Comparison of ENCODE assay signal across 8 mouse cellular contexts in the genomic region with DNA sequence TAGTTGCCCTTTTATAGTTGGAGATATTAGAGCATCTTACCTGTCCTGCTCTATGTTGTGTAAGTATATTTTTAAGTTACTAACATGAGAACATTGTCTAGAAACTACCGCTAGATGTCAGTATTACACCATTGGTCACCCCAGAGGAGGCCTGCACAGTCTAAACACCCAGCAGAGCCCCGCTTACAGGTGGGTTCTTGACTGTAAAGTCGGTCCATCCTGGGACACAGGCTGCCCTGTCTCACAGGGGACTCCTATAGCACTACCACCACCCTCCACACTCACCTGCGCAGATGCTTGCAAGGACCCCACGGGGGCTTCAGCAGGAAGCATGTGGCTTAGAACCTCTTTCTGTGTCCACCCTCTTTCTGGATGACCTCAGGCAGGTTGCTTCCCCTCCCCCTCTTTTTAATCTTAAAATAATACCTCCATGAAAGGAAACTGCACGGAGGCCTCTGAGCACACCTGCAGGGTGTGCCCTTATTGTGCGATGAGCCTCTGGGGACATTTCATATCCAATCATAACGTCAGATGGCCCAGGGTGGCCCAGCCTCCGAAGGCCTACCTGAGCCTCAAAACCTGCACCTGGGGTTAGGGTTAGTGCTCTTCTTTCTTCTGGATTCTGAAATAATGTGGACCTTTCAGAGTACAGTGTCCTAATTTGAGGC. TPM values are rescaled to one million over a fixed set of nuclear protein-coding genes. Genes with fewer than 3 reads are reported as not detected.
DNase-seq lines count a peak whose midpoint lies in the region; ATAC-seq and TF ChIP-seq lines count a peak whose summit lies in the region.

No protein-coding gene starts in this region.

- H3K9ac ChIP-seq in embryonic facial prominence, embryonic 14.5 days (ENCODE audit: low read depth, low read length), result no peak overlapping the region
- H3K9ac ChIP-seq in stomach, embryonic 16.5 days (ENCODE audit: low read length), result no peak overlapping the region

- intact Hi-C loops in heart, postnatal 36 days (cut with DNase I), result loop anchor here (1.0 to 10.0 kb wide), 5 partner anchors 292 to 617 kb away; partner anchors contain the start of gene Pla2g10

- H3K4me2 ChIP-seq in embryonic facial prominence, embryonic 14.5 days (ENCODE audit: low read depth, low read length), result no peak overlapping the region
- H3K4me2 ChIP-seq in stomach, embryonic 16.5 days (ENCODE audit: low read depth, low read length), result no peak overlapping the region

- no peaks in the 10 kb centered on the region for H3K9me3 ChIP-seq in embryonic facial prominence, embryonic 14.5 days (ENCODE audit: control insufficient read depth, low read length)
- H3K9me3 ChIP-seq in midbrain, embryonic 10.5 days (replicated peaks), result no peaks in the 10 kb centered on the region
- H3K9me3 ChIP-seq in stomach, embryonic 16.5 days (replicated peaks; ENCODE audit: control insufficient read depth, low read length), result no peaks in the 10 kb centered on the region

- H3K4me3 ChIP-seq in bone marrow, adult 2 months (replicated peaks; ENCODE audit: control insufficient read depth, low read depth, low read length), result no peak overlapping the region
- H3K4me3 ChIP-seq in embryonic facial prominence, embryonic 14.5 days (ENCODE audit: low read depth, low read length), result no peak overlapping the region
- no peak overlapping the region for H3K4me3 ChIP-seq in midbrain, embryonic 10.5 days
- no peak overlapping the region for H3K4me3 ChIP-seq in stomach, embryonic 16.5 days (replicated peaks; ENCODE audit: low read length)

- H3K27ac ChIP-seq in bone marrow, adult 2 months (ENCODE audit: control insufficient read depth, insufficient read depth, low read depth, low read length, poor library complexity), result no peak overlapping the region
- H3K27ac ChIP-seq in embryonic facial prominence, embryonic 14.5 days (replicated peaks; ENCODE audit: low read depth, low read length), result no peak overlapping the region
- no peak overlapping the region for H3K27ac ChIP-seq in midbrain, embryonic 10.5 days (replicated peaks)
- no peak overlapping the region for H3K27ac ChIP-seq in stomach, embryonic 16.5 days (ENCODE audit: low read length)

- peak; percentile 39 for DNase-seq in layer of hippocampus, adult 11-12 months (ENCODE audit: low spot score)
- no peak for DNase-seq in layer of hippocampus, postnatal 36 days
- peak; percentile 85 for DNase-seq in embryonic facial prominence, embryonic 14.5 days (ENCODE audit: low spot score)
- DNase-seq in heart, postnatal 36 days, result peak; percentile 27 to 43
- DNase-seq in layer of hippocampus, adult 9-11 months, result peak; percentile 33
- peak; percentile 30 for DNase-seq in midbrain, embryonic 10.5 days (ENCODE audit: low spot score)

- TF ChIP-seq CTCF in bone marrow, adult 2 months (IDR thresholded peaks at IDR 0.05; ENCODE audit: control insufficient read depth, insufficient read depth, low read length), result peak; percentile 25; the same call in 1 of the 2 replicates

- peak; percentile 88 for ATAC-seq in embryonic facial prominence, embryonic 14.5 days (ENCODE audit: low read depth)
- peak; percentile 74; the same call in 1 of the 2 replicates for ATAC-seq in stomach, embryonic 16.5 days (ENCODE audit: insufficient read depth, low FRiP score)

- peaks cover 44% of the 10 kb centered on the region for H3K36me3 ChIP-seq in embryonic facial prominence, embryonic 14.5 days (ENCODE audit: control insufficient read depth, insufficient read depth, low read length)
- peaks cover 71% of the 10 kb centered on the region for H3K36me3 ChIP-seq in midbrain, embryonic 10.5 days
- peaks cover 11% of the 10 kb centered on the region for H3K36me3 ChIP-seq in stomach, embryonic 16.5 days (ENCODE audit: control insufficient read depth, insufficient read depth, low read length)

- 62% methylated on average over 9 of the region's 9 CpGs for WGBS in bone marrow, adult 2 months
- WGBS in embryonic facial prominence, embryonic 14.5 days, result 62% methylated on average over 9 of the region's 9 CpGs
- 73% methylated on average over 9 of the region's 9 CpGs for WGBS in midbrain, embryonic 10.5 days
- 60% methylated on average over 9 of the region's 9 CpGs for WGBS in stomach, embryonic 16.5 days

- TF ChIP-seq POLR2A in bone marrow, adult 2 months (IDR thresholded peaks at IDR 0.05; ENCODE audit: borderline replicate concordance, control insufficient read depth, low read depth, low read length), result no peak

- no peaks in the 10 kb centered on the region for H3K27me3 ChIP-seq in embryonic facial prominence, embryonic 14.5 days (replicated peaks; ENCODE audit: control insufficient read depth, insufficient read depth, low read length)
- H3K27me3 ChIP-seq in midbrain, embryonic 10.5 days (ENCODE audit: low read depth, poor library complexity, severe bottlenecking), result no peaks in the 10 kb centered on the region
- H3K27me3 ChIP-seq in stomach, embryonic 16.5 days (ENCODE audit: control insufficient read depth, insufficient read depth, low read length), result no peaks in the 10 kb centered on the region

- no peaks in the 10 kb centered on the region for H3K4me1 ChIP-seq in bone marrow, adult 2 months (ENCODE audit: control insufficient read depth, insufficient read depth, low read length)
- H3K4me1 ChIP-seq in embryonic facial prominence, embryonic 14.5 days (ENCODE audit: control insufficient read depth, insufficient read depth, low read length), result no peaks in the 10 kb centered on the region
- H3K4me1 ChIP-seq in midbrain, embryonic 10.5 days, result no peaks in the 10 kb centered on the region
- no peaks in the 10 kb centered on the region for H3K4me1 ChIP-seq in stomach, embryonic 16.5 days (ENCODE audit: control insufficient read depth, insufficient read depth, low read length)

RNA-seq across cellular contexts. Expression of gene Ercc4, which starts 7.9 kb away (rescaled TPM):
- total RNA-seq in layer of hippocampus, postnatal 36 days (2021), result 10 to 100 TPM; 24.7 to 27.0 TPM
- polyA plus RNA-seq in bone marrow, adult 2 months (2011; ENCODE audit: insufficient read depth, insufficient read length, low replicate concordance, missing spikeins), result 5.4 and 12.1 TPM in 2 replicates
- 11.8 and 13.3 TPM in 2 replicates for polyA plus RNA-seq in embryonic facial prominence, embryonic 14.5 days (2014; fragmentation: Nextera tagmentation; extraction: Ambion mirVana)
- 1 to 10 TPM; 7.9 to 8.8 TPM for total RNA-seq in heart, postnatal 36 days (2021)
- 13.9 and 15.6 TPM in 2 replicates for polyA plus RNA-seq in midbrain, embryonic 10.5 days (2016; fragmentation: Nextera tagmentation; extraction: Ambion mirVana)
- polyA plus RNA-seq in stomach, embryonic 16.5 days (2015; fragmentation: Nextera tagmentation; extraction: Ambion mirVana), result 10.7 and 12.2 TPM in 2 replicates

Comparison
In these comparisons a context has a peak if more than half of its experiments do, and no peak if none do; other contexts are left out.
1. DNase-seq: peak in layer of hippocampus, adult 11-12 months (single experiment), embryonic facial prominence, embryonic 14.5 days (single experiment), heart, postnatal 36 days (2 of 2), layer of hippocampus, adult 9-11 months (single experiment) and midbrain, embryonic 10.5 days (single experiment); none in layer of hippocampus, postnatal 36 days (0 of 2).